Mouse (Mus musculus) liver, postnatal 0 days (tissue): ENCODE data around the gene Gm3417.

ENCODE experiments used
- CTCF ChIP-seq: sonication (generic); IDR thresholded peaks from 2 replicates; pipeline ENCODE4 v1.5.1; 2016; ENCODE audit warnings: antibody characterized with exemption, low read depth
- EP300 ChIP-seq: IDR thresholded peaks from 2 replicates; pipeline ENCODE4 v1.6.1; 2016; ENCODE audit warnings: antibody characterized with exemption, low read depth, mild to moderate bottlenecking

- TF ChIP-seq CTCF (no peak), EP300 (no peak)
These were observed 34.0 kb downstream of the Gm3417 start for GRCm38 (mm10) chr17:14944551-14944950.
